Mouse (Mus musculus) liver, embryonic 15.5 days (tissue): Measurements from ENCODE around the gene Cracr2a. TPM values are rescaled to one million over a fixed set of nuclear protein-coding genes. Genes with fewer than 3 reads are reported as not detected.

ENCODE experiments used
- ATAC-seq: fragments of 200-750 bp; cut with Nextera tagmentation; 2 replicates; pipeline ENCODE4 v1.8.0; 2017; ENCODE audit warnings: moderate number of reproducible peaks, mild to moderate bottlenecking, moderate library complexity; ENCODE audit not compliant: insufficient read depth
- H3K27ac ChIP-seq: fragments of 300-500 bp; sonication (generic); replicated peaks from 2 replicates; pipeline ENCODE4 v1.5.1; 2015; ENCODE audit warnings: mild to moderate bottlenecking, inconsistent platforms
- H3K27me3 ChIP-seq: fragments of 300-500 bp; sonication (generic); 2 replicates; pipeline ENCODE4 v1.6.1; 2015; ENCODE audit warnings: mild to moderate bottlenecking, inconsistent platforms
- H3K36me3 ChIP-seq: fragments of 300-500 bp; sonication (generic); replicated peaks from 2 replicates; pipeline ENCODE4 v1.6.1; 2015; ENCODE audit warnings: moderate library complexity, mild to moderate bottlenecking, inconsistent platforms
- H3K4me1 ChIP-seq: fragments of 300-500 bp; sonication (generic); replicated peaks from 2 replicates; pipeline ENCODE4 v1.6.1; 2015; ENCODE audit warnings: inconsistent platforms
- H3K4me2 ChIP-seq: fragments of 300-500 bp; sonication (generic); 2 replicates; pipeline ENCODE4 v1.6.1; 2015; ENCODE audit warnings: moderate library complexity, mild to moderate bottlenecking, inconsistent platforms
- H3K4me3 ChIP-seq: fragments of 300-500 bp; sonication (generic); replicated peaks from 2 replicates; pipeline ENCODE4 v1.5.1; 2015; ENCODE audit warnings: mild to moderate bottlenecking, inconsistent platforms
- H3K9ac ChIP-seq: fragments of 300-500 bp; sonication (generic); 2 replicates; pipeline ENCODE4 v1.6.1; 2015; ENCODE audit warnings: moderate library complexity, mild to moderate bottlenecking, inconsistent platforms
- H3K9me3 ChIP-seq: fragments of 300-500 bp; sonication (generic); replicated peaks from 2 replicates; pipeline ENCODE4 v1.6.1; 2016; ENCODE audit warnings: inconsistent platforms
- WGBS: fragments of 180-500 bp; shearing (Covaris S2); methylation state at CpG from one replicate; pipeline ENCODE4 v1.1.7; 2015; ENCODE audit warnings: mixed read lengths; ENCODE audit not compliant: insufficient replicate concordance; 5-methylcytosine and 5-hydroxymethylcytosine counted together
- polyA plus RNA-seq: library from polyadenylated mRNA; unstranded; fragments of >200 nt; fragmentation: Nextera tagmentation; extraction: Ambion mirVana; gene quantifications from 2 replicates; pipeline ENCODE4 v1.2.1, GENCODE M21; 2015

Gene Cracr2a
- polyA plus RNA-seq, 1 experiment from 2014 or later, result 0.97 TPM

DNA sequence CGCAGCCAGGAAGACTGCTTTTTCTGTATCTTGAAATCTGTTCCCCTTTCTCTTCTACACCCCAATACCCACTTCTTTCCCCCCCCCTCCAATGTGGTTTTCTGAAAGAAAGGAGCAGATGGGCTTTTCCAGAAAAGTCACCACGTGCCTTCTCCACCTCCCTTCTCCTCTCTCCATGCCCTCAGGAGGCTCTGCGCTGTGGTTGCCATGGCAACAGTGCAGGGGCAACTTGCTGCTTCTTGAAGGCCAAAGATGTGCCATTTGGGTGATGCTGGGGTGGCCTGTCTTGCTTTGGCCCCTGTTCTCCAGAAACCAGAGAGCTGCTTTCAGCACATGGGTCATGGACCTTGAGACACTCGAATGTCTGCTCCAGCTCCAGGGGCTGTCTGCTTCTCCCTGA lies 108.2 kb downstream of the Cracr2a start:
- no peak for ATAC-seq
- no peaks in the 10 kb centered on the region for H3K9me3 ChIP-seq
- H3K36me3 ChIP-seq, result no peaks in the 10 kb centered on the region
- no peak overlapping the region for H3K4me3 ChIP-seq
- H3K27ac ChIP-seq, result no peak overlapping the region
- H3K4me1 ChIP-seq, result no peaks in the 10 kb centered on the region
- 65% methylated on average over 4 of the region's 4 CpGs for WGBS
- H3K27me3 ChIP-seq, result no peaks in the 10 kb centered on the region
- no peak overlapping the region for H3K4me2 ChIP-seq
- H3K9ac ChIP-seq, result no peak overlapping the region

DNA sequence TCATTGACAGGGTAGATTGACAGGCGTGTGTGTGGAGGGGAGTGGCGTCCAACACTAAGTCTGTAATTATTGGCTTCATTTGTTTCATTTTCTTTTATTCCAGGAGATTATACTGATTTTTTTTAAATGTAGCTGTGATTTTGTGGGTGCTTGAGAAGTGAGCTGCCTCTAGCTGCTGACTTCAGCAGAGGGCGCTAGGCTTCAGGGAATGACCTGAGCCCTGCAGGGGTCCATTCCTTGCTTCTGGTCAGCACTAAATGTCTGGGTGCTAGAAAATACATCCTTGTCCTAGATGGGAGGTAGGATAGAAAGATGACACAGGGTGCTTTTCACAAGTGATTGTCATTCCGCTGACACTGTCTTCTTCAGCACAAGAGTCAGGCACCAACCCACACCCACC lies 108.9 kb downstream of the Cracr2a start:
- Histone ChIP-seq H3K4me3 (no peak overlapping the region), H3K4me2 (no peak overlapping the region), H3K27me3 (no peaks in the 10 kb centered on the region), H3K9ac (no peak overlapping the region), H3K9me3 (no peaks in the 10 kb centered on the region), H3K4me1 (no peaks in the 10 kb centered on the region), H3K27ac (no peak overlapping the region), H3K36me3 (no peaks in the 10 kb centered on the region)
- WGBS, result 64% methylated on average over 4 of the region's 4 CpGs
- no peak for ATAC-seq

DNA sequence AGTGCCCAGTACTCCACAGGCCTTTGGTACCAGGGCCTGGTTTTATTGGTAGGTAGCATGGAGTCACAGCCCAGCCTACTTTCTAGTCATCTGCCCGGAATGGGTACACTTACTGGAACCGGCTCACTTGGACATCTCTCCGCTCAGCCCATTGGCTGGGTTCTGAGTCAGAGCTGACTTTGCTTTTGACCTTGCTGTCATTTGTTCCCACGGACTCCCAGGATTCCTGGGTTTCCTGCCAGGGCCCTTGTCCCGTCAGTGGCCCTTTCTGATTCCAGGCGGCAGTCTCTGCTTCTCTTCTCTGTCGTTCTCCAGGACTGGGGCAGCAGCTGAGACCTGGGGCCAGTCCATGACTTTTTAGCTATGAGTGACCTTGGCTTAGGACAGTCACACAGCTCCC lies 110.9 kb downstream of the Cracr2a start:
- Histone ChIP-seq H3K27ac (no peak overlapping the region), H3K9ac (no peak overlapping the region), H3K4me1 (no peaks in the 10 kb centered on the region), H3K4me2 (no peak overlapping the region), H3K4me3 (no peak overlapping the region), H3K27me3 (no peaks in the 10 kb centered on the region), H3K36me3 (no peaks in the 10 kb centered on the region), H3K9me3 (no peaks in the 10 kb centered on the region)
- ATAC-seq, result no peak
- 61% methylated on average over 7 of the region's 7 CpGs for WGBS

DNA sequence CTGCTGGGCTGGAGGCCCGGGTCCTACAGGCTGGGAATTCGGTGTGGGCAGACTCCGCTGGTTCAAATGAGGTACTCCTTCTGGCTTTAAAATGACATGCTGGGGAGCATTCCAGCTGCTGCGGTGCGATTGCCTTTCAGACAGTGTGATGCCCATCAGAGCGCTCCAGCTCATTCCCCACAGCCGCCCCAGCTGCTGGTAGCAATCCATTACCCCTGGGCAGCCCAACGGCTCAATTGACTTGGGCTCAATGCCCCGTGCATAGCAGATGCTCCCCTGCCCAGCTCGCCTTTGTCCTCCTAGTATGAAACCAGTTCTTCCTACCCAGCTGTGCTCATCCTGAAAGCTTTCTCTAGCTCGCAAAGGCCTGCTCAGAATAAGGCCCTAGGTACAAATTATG lies 115.7 kb downstream of the Cracr2a start:
- Histone ChIP-seq H3K9me3 (no peaks in the 10 kb centered on the region), H3K4me3 (no peak overlapping the region), H3K4me2 (no peak overlapping the region), H3K27me3 (no peaks in the 10 kb centered on the region), H3K36me3 (no peaks in the 10 kb centered on the region), H3K4me1 (no peaks in the 10 kb centered on the region), H3K27ac (no peak overlapping the region), H3K9ac (no peak overlapping the region)
- 67% methylated on average over 11 of the region's 11 CpGs for WGBS
- ATAC-seq, result no peak

DNA sequence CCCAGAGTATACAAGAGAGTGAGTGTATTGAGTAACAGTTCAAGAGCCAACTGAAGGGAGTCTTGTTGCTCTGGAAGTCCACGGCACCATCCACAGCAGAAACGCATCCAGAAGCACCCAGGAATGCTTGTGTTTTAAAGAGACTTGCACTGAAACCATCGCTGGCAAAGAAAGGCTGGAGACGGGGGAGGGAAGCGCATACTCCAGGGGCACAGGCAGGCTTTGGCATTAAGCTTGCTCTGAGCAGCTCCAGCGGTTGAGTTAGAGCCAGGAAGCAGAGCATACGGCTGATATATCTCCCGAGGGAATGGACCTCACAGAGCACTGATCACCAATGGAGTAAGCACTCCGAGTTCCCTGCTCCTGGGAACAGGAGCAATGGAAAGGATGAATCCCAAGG lies 117.2 kb downstream of the Cracr2a start:
- no peak overlapping the region for H3K27ac ChIP-seq
- 56% methylated on average over 9 of the region's 9 CpGs for WGBS
- no peak overlapping the region for H3K4me2 ChIP-seq
- H3K9ac ChIP-seq, result no peak overlapping the region
- H3K4me3 ChIP-seq, result no peak overlapping the region
- no peaks in the 10 kb centered on the region for H3K36me3 ChIP-seq
- ATAC-seq, result no peak
- no peaks in the 10 kb centered on the region for H3K27me3 ChIP-seq
- H3K4me1 ChIP-seq, result no peaks in the 10 kb centered on the region
- no peaks in the 10 kb centered on the region for H3K9me3 ChIP-seq

DNA sequence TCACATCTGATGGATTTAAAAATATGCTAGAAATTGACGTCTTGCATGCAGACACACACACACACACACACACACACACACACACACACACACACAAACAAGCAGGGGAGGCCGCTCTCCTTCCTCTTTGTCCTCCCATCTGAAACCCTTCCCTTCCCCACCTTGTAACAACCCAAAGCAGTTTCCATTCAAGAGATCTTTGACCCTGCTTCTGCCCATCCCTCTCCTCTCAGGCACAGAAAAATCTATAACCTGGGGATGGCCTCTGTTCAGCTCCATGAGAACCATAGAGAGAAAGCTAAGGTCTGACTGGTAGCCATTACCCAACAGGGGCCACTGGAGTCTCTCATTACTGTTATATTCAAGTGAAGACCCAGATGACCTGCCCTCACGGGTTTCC lies 117.9 kb downstream of the Cracr2a start:
- H3K4me1 ChIP-seq, result no peaks in the 10 kb centered on the region
- H3K4me3 ChIP-seq, result no peak overlapping the region
- no peak overlapping the region for H3K27ac ChIP-seq
- no peak overlapping the region for H3K4me2 ChIP-seq
- H3K9me3 ChIP-seq, result no peaks in the 10 kb centered on the region
- no peaks in the 10 kb centered on the region for H3K27me3 ChIP-seq
- H3K9ac ChIP-seq, result no peak overlapping the region
- 45% methylated on average over 3 of the region's 3 CpGs for WGBS
- ATAC-seq, result no peak
- H3K36me3 ChIP-seq, result no peaks in the 10 kb centered on the region

- H3K27ac ChIP-seq, result no peak overlapping the region
- no peak for ATAC-seq
- 65% methylated on average over 7 of the region's 7 CpGs for WGBS
Measured at GRCm38 (mm10) chr6:127680784-127681183, 119.6 kb downstream of the Cracr2a start.

DNA sequence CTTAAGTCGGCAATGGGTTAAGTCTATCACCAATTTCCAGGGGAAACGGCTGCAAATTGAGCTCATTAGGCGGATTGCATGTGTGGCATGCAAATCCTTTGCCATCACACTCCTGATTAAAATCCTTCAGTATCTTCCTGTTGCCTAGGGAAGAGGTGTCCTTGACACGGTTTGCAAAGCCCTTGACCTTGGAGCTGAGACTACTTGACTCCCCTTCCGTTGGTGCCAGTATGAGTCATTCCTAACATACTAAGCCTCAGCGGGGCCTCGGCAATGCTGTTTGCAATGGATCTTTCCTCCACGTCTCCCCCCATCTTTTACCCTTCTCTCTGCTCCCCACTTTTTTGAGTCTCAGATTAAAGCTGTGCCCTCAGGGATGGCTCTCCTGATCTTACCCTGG lies 122.4 kb downstream of the Cracr2a start:
- 47% methylated on average over 8 of the region's 8 CpGs for WGBS
- no peak for ATAC-seq

More at GRCm38 (mm10) chr6:127680784-127681183, 119.6 kb downstream of the Cracr2a start:
- no peak overlapping the region for H3K4me2 ChIP-seq
- no peaks in the 10 kb centered on the region for H3K27me3 ChIP-seq
- H3K9ac ChIP-seq, result no peak overlapping the region
- H3K4me3 ChIP-seq, result no peak overlapping the region
- no peaks in the 10 kb centered on the region for H3K36me3 ChIP-seq
- H3K4me1 ChIP-seq, result no peaks in the 10 kb centered on the region
- no peaks in the 10 kb centered on the region for H3K9me3 ChIP-seq

DNA sequence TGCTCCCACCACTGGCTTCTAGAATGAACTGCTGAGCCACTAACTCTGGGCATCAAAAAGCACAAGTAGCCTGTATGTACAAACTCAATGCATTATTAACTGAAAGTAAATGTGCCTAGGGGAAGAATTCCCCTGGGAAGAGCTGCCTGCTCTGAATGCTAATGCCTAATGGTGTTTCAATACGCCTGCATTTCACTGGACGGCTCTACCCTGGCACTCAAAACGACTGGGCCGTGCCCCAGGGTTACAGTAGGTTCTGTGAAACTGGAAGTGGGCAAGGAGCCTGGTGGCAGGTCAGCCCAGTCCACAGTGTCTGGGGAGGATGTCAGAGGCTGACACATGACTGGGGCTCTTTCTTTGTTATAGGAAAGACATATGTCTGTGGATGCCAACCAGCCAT lies 123.8 kb downstream of the Cracr2a start:
- H3K4me1 ChIP-seq, result no peaks in the 10 kb centered on the region
- ATAC-seq, result no peak
- 42% methylated on average over 4 of the region's 4 CpGs for WGBS
- H3K4me2 ChIP-seq, result no peak overlapping the region
- H3K36me3 ChIP-seq, result no peaks in the 10 kb centered on the region
- H3K9ac ChIP-seq, result no peak overlapping the region
- no peaks in the 10 kb centered on the region for H3K9me3 ChIP-seq
- no peak overlapping the region for H3K27ac ChIP-seq
- H3K4me3 ChIP-seq, result no peak overlapping the region
- no peaks in the 10 kb centered on the region for H3K27me3 ChIP-seq

More for the DNA sequence above, 122.4 kb downstream of the Cracr2a start:
- H3K9ac ChIP-seq, result no peak overlapping the region
- no peaks in the 10 kb centered on the region for H3K4me1 ChIP-seq
- H3K4me3 ChIP-seq, result no peak overlapping the region
- H3K4me2 ChIP-seq, result no peak overlapping the region
- H3K27ac ChIP-seq, result no peak overlapping the region
- no peaks in the 10 kb centered on the region for H3K9me3 ChIP-seq
- H3K27me3 ChIP-seq, result no peaks in the 10 kb centered on the region
- no peaks in the 10 kb centered on the region for H3K36me3 ChIP-seq

DNA sequence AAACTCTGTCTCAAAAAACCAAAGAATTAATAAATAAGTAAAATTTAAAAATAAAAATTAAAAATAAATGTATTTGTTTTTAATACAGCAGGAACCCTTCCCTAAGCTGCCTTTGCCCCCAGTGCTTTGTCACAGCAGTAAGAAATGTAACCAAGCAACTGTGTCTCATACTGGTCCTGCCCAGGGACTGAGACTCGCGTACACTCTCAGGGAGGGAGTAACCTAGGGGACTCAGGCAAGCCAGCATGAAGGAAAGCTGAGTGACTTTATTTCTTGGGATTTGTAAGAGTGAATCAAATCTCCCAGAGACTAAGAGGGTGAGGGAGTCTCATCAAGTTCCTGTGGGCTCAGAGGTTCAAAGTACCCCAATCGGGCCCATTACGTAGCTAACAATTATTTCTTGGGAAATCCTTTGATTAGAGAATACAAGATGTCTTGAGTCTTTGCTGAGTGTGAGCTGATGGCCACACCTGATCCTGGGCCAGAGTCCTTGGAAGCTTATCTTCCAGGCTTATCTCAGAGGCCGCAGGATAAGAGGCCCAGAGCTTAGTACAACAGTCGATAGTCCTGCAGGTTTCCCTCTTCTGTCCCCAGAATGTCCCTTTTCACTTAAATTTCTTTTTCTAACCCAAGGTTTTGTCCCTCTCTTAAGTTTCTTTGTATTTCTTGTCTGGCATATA lies 126.2 kb downstream of the Cracr2a start:
- no peaks in the 10 kb centered on the region for H3K27me3 ChIP-seq
- no peaks in the 10 kb centered on the region for H3K4me1 ChIP-seq
- no peaks in the 10 kb centered on the region for H3K9me3 ChIP-seq
- no peak overlapping the region for H3K27ac ChIP-seq
- no peak overlapping the region for H3K4me2 ChIP-seq
- no peak overlapping the region for H3K4me3 ChIP-seq
- H3K36me3 ChIP-seq, result no peaks in the 10 kb centered on the region
- ATAC-seq, result no peak
- WGBS, result 69% methylated on average over 6 of the region's 6 CpGs
- no peak overlapping the region for H3K9ac ChIP-seq

DNA sequence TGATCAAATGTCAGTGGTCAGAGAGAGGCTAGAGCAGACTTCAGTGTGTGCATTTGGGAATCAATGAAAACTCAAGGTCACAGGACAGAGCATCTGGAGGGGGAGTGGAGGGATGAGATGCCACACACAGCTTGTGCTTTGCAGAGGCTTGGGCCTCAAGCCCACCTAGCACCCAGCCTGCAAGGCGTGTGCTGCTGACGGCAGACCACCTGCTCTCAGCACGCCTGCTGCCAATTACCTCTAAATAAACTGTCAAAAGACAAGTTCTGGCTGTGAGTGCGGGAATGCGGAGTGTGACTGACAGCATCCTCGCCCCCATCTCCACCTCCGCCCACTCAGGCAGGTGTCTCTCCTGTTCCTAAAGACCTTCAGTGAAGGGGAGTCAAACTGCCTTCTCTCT lies 131.2 kb downstream of the Cracr2a start:
- no peak overlapping the region for H3K9ac ChIP-seq
- H3K9me3 ChIP-seq, result no peaks in the 10 kb centered on the region
- no peaks in the 10 kb centered on the region for H3K36me3 ChIP-seq
- no peaks in the 10 kb centered on the region for H3K27me3 ChIP-seq
- no peak overlapping the region for H3K4me3 ChIP-seq
- ATAC-seq, result no peak
- H3K27ac ChIP-seq, result no peak overlapping the region
- 42% methylated on average over 7 of the region's 7 CpGs for WGBS
- no peaks in the 10 kb centered on the region for H3K4me1 ChIP-seq
- H3K4me2 ChIP-seq, result no peak overlapping the region

- H3K9me3 ChIP-seq, result no peaks in the 10 kb centered on the region
- H3K36me3 ChIP-seq, result no peaks in the 10 kb centered on the region
- no peak for ATAC-seq
- no peaks in the 10 kb centered on the region for H3K4me1 ChIP-seq
- no peak overlapping the region for H3K4me2 ChIP-seq
- WGBS, result 64% methylated on average over 7 of the region's 7 CpGs
- no peak overlapping the region for H3K27ac ChIP-seq
- H3K27me3 ChIP-seq, result no peaks in the 10 kb centered on the region
- no peak overlapping the region for H3K4me3 ChIP-seq
- no peak overlapping the region for H3K9ac ChIP-seq
Measured at GRCm38 (mm10) chr6:127693681-127694080, 132.5 kb downstream of the Cracr2a start.
